In genomic region chr2:28419898-28420297, GRCm38 (mm10) we compare ENCODE assay signal across 9 mouse cellular contexts. TPM values are rescaled to one million over a fixed set of nuclear protein-coding genes. Genes with fewer than 3 reads are reported as not detected.
DNase-seq lines count a peak whose midpoint lies in the region; ATAC-seq and TF ChIP-seq lines count a peak whose summit lies in the region.
"Had no signal": no experiment of that assay in that cellular context is flagged by ENCODE, and none has a peak within 500 bp of the region (broad histone marks: within the 10 kb centered on the region; RNA-seq: fewer than 3 reads in every experiment).

No protein-coding gene starts in this region.

- 0 out of 2 replicates have a peak, but pooled peaks cover 4% of the 10 kb centered on the region for H3K4me1 ChIP-seq in kidney, embryonic 16.5 days (ENCODE audit: insufficient read depth, low read length)
- H3K4me1 ChIP-seq in forebrain, postnatal 0 days (ENCODE audit: insufficient read depth) = peaks cover 1% of the 10 kb centered on the region; the same call in 1 of the 2 replicates
- H3K4me1 ChIP-seq in hindbrain, embryonic 16.5 days (ENCODE audit: control insufficient read depth, insufficient read depth, low read depth, low read length) = peaks cover 10% of the 10 kb centered on the region

- H3K4me2 ChIP-seq in kidney, embryonic 16.5 days (replicated peaks; ENCODE audit: low read depth, low read length) = no peak overlapping the region
- H3K4me2 ChIP-seq in forebrain, postnatal 0 days (ENCODE audit: low read depth) = no peak overlapping the region
- H3K4me2 ChIP-seq in hindbrain, embryonic 16.5 days (ENCODE audit: low read length) = no peak overlapping the region
- H3K4me2 ChIP-seq: embryonic facial prominence, embryonic 12.5 days had no signal

- H3K27me3 ChIP-seq in kidney, embryonic 16.5 days (ENCODE audit: insufficient read depth, low read length) = no peaks in the 10 kb centered on the region
- no peaks in the 10 kb centered on the region for H3K27me3 ChIP-seq in forebrain, postnatal 0 days (ENCODE audit: insufficient read depth, low read length)
- no peaks in the 10 kb centered on the region for H3K27me3 ChIP-seq in hindbrain, embryonic 16.5 days (replicated peaks; ENCODE audit: control insufficient read depth, insufficient read depth, low read length)
- H3K27me3 ChIP-seq: embryonic facial prominence, embryonic 12.5 days had no signal

- TF ChIP-seq CTCF in forebrain, postnatal 0 days (IDR thresholded peaks at IDR 0.05; ENCODE audit: low read depth) = peak; percentile 97

- peak; percentile 90 for DNase-seq in kidney, adult 18-20 months
- DNase-seq in cerebellum, adult 11 months = peak; percentile 93
- DNase-seq in forebrain, postnatal 0 days = peak; percentile 94
- peak; percentile 97 to 98 for DNase-seq in left cerebral cortex, postnatal 14 days (ENCODE audit: low spot score in 2 of 2)
- DNase-seq in natural killer cell, adult 2 months (ENCODE audit: low spot score in 2 of 2) = peak; percentile 28 to 50
- peak; percentile 81 for DNase-seq in testis, postnatal 14 days (ENCODE audit: low spot score)

- no peak overlapping the region for H3K9ac ChIP-seq in kidney, embryonic 16.5 days (replicated peaks; ENCODE audit: low read length)
- no peak overlapping the region for H3K9ac ChIP-seq in forebrain, postnatal 0 days
- H3K9ac ChIP-seq in hindbrain, embryonic 16.5 days (ENCODE audit: low read depth, low read length) = no peak overlapping the region
- H3K9ac ChIP-seq: embryonic facial prominence, embryonic 12.5 days had no signal

- H3K4me3 ChIP-seq in kidney, embryonic 16.5 days (ENCODE audit: low read length) = no peak overlapping the region
- no peak overlapping the region for H3K4me3 ChIP-seq in forebrain, postnatal 0 days (ENCODE audit: low read depth, low read length)
- no peak overlapping the region for H3K4me3 ChIP-seq in hindbrain, embryonic 16.5 days (ENCODE audit: low read length)
- H3K4me3 ChIP-seq: embryonic facial prominence, embryonic 12.5 days had no signal

- 20% methylated on average over 4 of the region's 4 CpGs for WGBS in kidney, embryonic 16.5 days
- WGBS in forebrain, postnatal 0 days = 21% methylated on average over 4 of the region's 4 CpGs
- WGBS in hindbrain, embryonic 16.5 days = 21% methylated on average over 4 of the region's 4 CpGs

- H3K36me3 ChIP-seq in kidney, embryonic 16.5 days (ENCODE audit: insufficient read depth, low read length) = no peaks in the 10 kb centered on the region
- no peaks in the 10 kb centered on the region for H3K36me3 ChIP-seq in forebrain, postnatal 0 days (ENCODE audit: insufficient read depth)
- no peaks in the 10 kb centered on the region for H3K36me3 ChIP-seq in hindbrain, embryonic 16.5 days (ENCODE audit: control insufficient read depth, insufficient read depth, low read length)
- H3K36me3 ChIP-seq: embryonic facial prominence, embryonic 12.5 days had no signal

- no peak for ATAC-seq in kidney, embryonic 16.5 days (ENCODE audit: low FRiP score, low TSS enrichment)
- ATAC-seq in forebrain, postnatal 0 days = peak; percentile 59
- peak; percentile 41; the same call in 1 of the 2 replicates for ATAC-seq in hindbrain, embryonic 16.5 days

- intact Hi-C loops in left cerebral cortex, postnatal 14 days (cut with DNase I) = loop anchor here (2.0 to 10.0 kb wide), 4 partner anchors 325 to 649 kb away; no protein-coding TSS in a partner anchor

- no peak overlapping the region for H3K27ac ChIP-seq in kidney, embryonic 16.5 days (ENCODE audit: low read length)
- H3K27ac ChIP-seq in forebrain, postnatal 0 days (ENCODE audit: low read depth, low read length) = no peak overlapping the region
- H3K27ac ChIP-seq in hindbrain, embryonic 16.5 days (ENCODE audit: low read depth, low read length) = no peak overlapping the region
- H3K27ac ChIP-seq: embryonic facial prominence, embryonic 12.5 days had no signal

- no peaks in the 10 kb centered on the region for H3K9me3 ChIP-seq in kidney, embryonic 16.5 days (ENCODE audit: low read length)
- no peaks in the 10 kb centered on the region for H3K9me3 ChIP-seq in forebrain, postnatal 0 days (ENCODE audit: low read length)
- no peaks in the 10 kb centered on the region for H3K9me3 ChIP-seq in hindbrain, embryonic 16.5 days (ENCODE audit: control insufficient read depth, low read length)
- H3K9me3 ChIP-seq: embryonic facial prominence, embryonic 12.5 days had no signal

RNA-seq across cellular contexts. Expression of gene Ppp1r26, which starts 26.7 kb away (rescaled TPM):
- polyA plus RNA-seq in kidney, embryonic 16.5 days (2015; fragmentation: Nextera tagmentation; extraction: Ambion mirVana) = 5.2 and 7.1 TPM in 2 replicates
- total RNA-seq in forebrain, postnatal 0 days (2014; rRNA removed) = 35.6 and 60.8 TPM in 2 replicates
- 5.0 and 11.7 TPM in 2 replicates for polyA plus RNA-seq in forebrain, postnatal 0 days (2015; fragmentation: Nextera tagmentation; extraction: Ambion mirVana)
- 14.5 and 17.4 TPM in 2 replicates for polyA plus RNA-seq in hindbrain, embryonic 16.5 days (2015; fragmentation: Nextera tagmentation; extraction: Ambion mirVana)
- 10 to 100 TPM; 23.8 to 24.6 TPM for total RNA-seq in left cerebral cortex, postnatal 14 days (2021)

RNA-seq across cellular contexts. Expression of gene 1700007K13Rik, which starts 46.2 kb away (rescaled TPM):
- polyA plus RNA-seq in kidney, embryonic 16.5 days (2015; fragmentation: Nextera tagmentation; extraction: Ambion mirVana) = 0.22 and 0.94 TPM in 2 replicates
- 5.2 and 5.4 TPM in 2 replicates for total RNA-seq in forebrain, postnatal 0 days (2014; rRNA removed)
- polyA plus RNA-seq in forebrain, postnatal 0 days (2015; fragmentation: Nextera tagmentation; extraction: Ambion mirVana) = 5.2 and 8.5 TPM in 2 replicates
- 3.0 and 4.5 TPM in 2 replicates for polyA plus RNA-seq in hindbrain, embryonic 16.5 days (2015; fragmentation: Nextera tagmentation; extraction: Ambion mirVana)
- total RNA-seq in left cerebral cortex, postnatal 14 days (2021) = 1 to 10 TPM; 4.9 to 6.2 TPM

RNA-seq across cellular contexts. Expression of gene Mrps2, which starts 48.0 kb away (rescaled TPM):
- polyA plus RNA-seq in kidney, embryonic 16.5 days (2015; fragmentation: Nextera tagmentation; extraction: Ambion mirVana) = 70.8 and 74.2 TPM in 2 replicates
- total RNA-seq in forebrain, postnatal 0 days (2014; rRNA removed) = 25.4 and 33.4 TPM in 2 replicates
- 39.8 and 42.6 TPM in 2 replicates for polyA plus RNA-seq in forebrain, postnatal 0 days (2015; fragmentation: Nextera tagmentation; extraction: Ambion mirVana)
- 48.2 and 51.4 TPM in 2 replicates for polyA plus RNA-seq in hindbrain, embryonic 16.5 days (2015; fragmentation: Nextera tagmentation; extraction: Ambion mirVana)
- total RNA-seq in left cerebral cortex, postnatal 14 days (2021) = 10 to 100 TPM; 39.1 to 42.8 TPM

Comparison
In these comparisons a context has a peak if more than half of its experiments do, and no peak if none do; other contexts are left out.
1. DNase-seq: peak in every context shown above with its lines; median percentile 98 in left cerebral cortex, postnatal 14 days; 94 in forebrain, postnatal 0 days; 93 in cerebellum, adult 11 months; 90 in kidney, adult 18-20 months; 81 in testis, postnatal 14 days; 39 in natural killer cell, adult 2 months.